Mouse (Mus musculus) hindbrain, embryonic 13.5 days (tissue): ENCODE results near the gene Zfp993. TPM values are rescaled to one million over a fixed set of nuclear protein-coding genes. Genes with fewer than 3 reads are reported as not detected.
"Not testable (repeated sequence)": the region's sequence is repeated elsewhere in the genome, so short reads cannot be mapped to it uniquely, and the experiment has no call there.

Source experiments
- ATAC-seq: fragments of 200-750 bp; cut with Nextera tagmentation; 2 replicates; pipeline ENCODE4 v1.8.0; 2017; ENCODE audit warnings: moderate TSS enrichment; ENCODE audit not compliant: low FRiP score
- H3K27ac ChIP-seq: fragments of 300-500 bp; sonication (generic); 2 replicates; pipeline ENCODE4 v1.5.1; 2015; ENCODE audit warnings: inconsistent platforms, mild to moderate bottlenecking, moderate library complexity
- H3K27me3 ChIP-seq: fragments of 300-500 bp; sonication (generic); 2 replicates; pipeline ENCODE4 v1.6.1; 2015; ENCODE audit warnings: mild to moderate bottlenecking, inconsistent platforms
- H3K36me3 ChIP-seq: fragments of 300-500 bp; sonication (generic); 2 replicates; pipeline ENCODE4 v1.6.1; 2015; ENCODE audit warnings: mild to moderate bottlenecking, inconsistent platforms
- H3K4me1 ChIP-seq: fragments of 300-500 bp; sonication (generic); replicated peaks from 2 replicates; pipeline ENCODE4 v1.6.1; 2015; ENCODE audit warnings: inconsistent platforms
- H3K4me2 ChIP-seq: fragments of 300-500 bp; sonication (generic); 2 replicates; pipeline ENCODE4 v1.6.1; 2015; ENCODE audit warnings: inconsistent platforms, mild to moderate bottlenecking, moderate library complexity
- H3K4me3 ChIP-seq: fragments of 300-500 bp; sonication (generic); 2 replicates; pipeline ENCODE4 v1.5.1; 2015; ENCODE audit warnings: mild to moderate bottlenecking, inconsistent platforms
- H3K9ac ChIP-seq: fragments of 300-500 bp; sonication (generic); 2 replicates; pipeline ENCODE4 v1.6.1; 2015; ENCODE audit warnings: mild to moderate bottlenecking, inconsistent platforms
- H3K9me3 ChIP-seq: fragments of 300-500 bp; sonication (generic); 2 replicates; pipeline ENCODE4 v1.6.1; 2016; ENCODE audit warnings: inconsistent platforms
- WGBS: fragments of 180-500 bp; shearing (Covaris S2); methylation state at CpG from one replicate; pipeline ENCODE4 v1.1.7; 2015; 5-methylcytosine and 5-hydroxymethylcytosine counted together
- polyA plus RNA-seq: library from polyadenylated mRNA; unstranded; fragments of >200 nt; fragmentation: Nextera tagmentation; extraction: Ambion mirVana; gene quantifications from 2 replicates; pipeline ENCODE4 v1.2.1, GENCODE M21; 2015

Gene Zfp993
- polyA plus RNA-seq: 1.6 and 4.1 TPM in 2 replicates

GRCm38 (mm10) chr4:146610774-146611400 lies at the start of gene Zfp993:
TSS of gene Zfp993 (plus strand) at chr4:146610961.
- H3K9me3 ChIP-seq, H3K9ac ChIP-seq, H3K4me2 ChIP-seq, H3K4me1 ChIP-seq, H3K4me3 ChIP-seq, H3K27ac ChIP-seq, H3K36me3 ChIP-seq, H3K27me3 ChIP-seq, ATAC-seq: not testable (repeated sequence)
- WGBS: no CpG with 5 or more reads among the region's 14 CpGs

- H3K9ac ChIP-seq: not testable (repeated sequence)
- peak; percentile 90 for ATAC-seq
- 0% methylated on average over 9 of the region's 111 CpGs for WGBS
Observed at GRCm38 (mm10) chr4:146579905-146580873, 30.6 kb upstream of the Zfp993 start.

GRCm38 (mm10) chr4:146603578-146604399 lies 7.0 kb upstream of the Zfp993 start:
- H3K4me1 ChIP-seq, H3K27me3 ChIP-seq, H3K36me3 ChIP-seq, H3K9me3 ChIP-seq, H3K27ac ChIP-seq: not testable (repeated sequence)
- Histone ChIP-seq H3K4me3 (peak overlapping the region; percentile 29), H3K9ac (0 out of 2 replicates have a peak overlapping the region, but pooled peaks have one; percentile 46), H3K4me2 (peak overlapping the region; percentile 45)
- peak; percentile 89 for ATAC-seq
- WGBS: 4% methylated on average over 23 of the region's 53 CpGs

More at GRCm38 (mm10) chr4:146579905-146580873, 30.6 kb upstream of the Zfp993 start:
- not testable (repeated sequence) for H3K9me3 ChIP-seq, H3K27me3 ChIP-seq, H3K4me1 ChIP-seq, H3K36me3 ChIP-seq, H3K27ac ChIP-seq
- H3K4me3 ChIP-seq: peak overlapping the region; percentile 20; the same call in 1 of the 2 replicates
- H3K4me2 ChIP-seq: 0 out of 2 replicates have a peak overlapping the region, but pooled peaks have one; percentile 32

GRCm38 (mm10) chr4:146644367-146644766 lies 33.6 kb downstream of the Zfp993 start:
- not testable (repeated sequence) for H3K4me2 ChIP-seq, H3K27me3 ChIP-seq, H3K9me3 ChIP-seq, H3K36me3 ChIP-seq, ATAC-seq, H3K4me1 ChIP-seq, H3K27ac ChIP-seq, H3K9ac ChIP-seq, H3K4me3 ChIP-seq
- no CpG with 5 or more reads among the region's 4 CpGs for WGBS

GRCm38 (mm10) chr4:146649641-146650040 lies 38.9 kb downstream of the Zfp993 start:
- peak; percentile 21; the same call in 1 of the 2 replicates for ATAC-seq
- H3K9me3 ChIP-seq, H3K36me3 ChIP-seq, H3K27me3 ChIP-seq, H3K4me1 ChIP-seq, H3K4me3 ChIP-seq, H3K9ac ChIP-seq, H3K4me2 ChIP-seq, H3K27ac ChIP-seq: not testable (repeated sequence)
- no CpG with 5 or more reads among the region's 2 CpGs for WGBS

- WGBS: 60% methylated on average over 2 of the region's 4 CpGs
- H3K27ac ChIP-seq: not testable (repeated sequence)
- peak; percentile 61 for ATAC-seq
Observed at GRCm38 (mm10) chr4:146650115-146650514, 39.4 kb downstream of the Zfp993 start.

GRCm38 (mm10) chr4:146650639-146651038 lies 39.9 kb downstream of the Zfp993 start:
- H3K4me2 ChIP-seq, H3K36me3 ChIP-seq, H3K9ac ChIP-seq, ATAC-seq, H3K27ac ChIP-seq, H3K27me3 ChIP-seq, H3K9me3 ChIP-seq, H3K4me3 ChIP-seq, H3K4me1 ChIP-seq: not testable (repeated sequence)
- WGBS: 95% methylated on average over 2 of the region's 5 CpGs

More at GRCm38 (mm10) chr4:146650115-146650514, 39.4 kb downstream of the Zfp993 start:
- H3K27me3 ChIP-seq, H3K9me3 ChIP-seq, H3K4me2 ChIP-seq, H3K36me3 ChIP-seq, H3K4me1 ChIP-seq, H3K9ac ChIP-seq, H3K4me3 ChIP-seq: not testable (repeated sequence)

Other genes starting within 250 kb of the Zfp993 start
- 2.4 and 2.6 TPM in 2 replicates for gene Zfp992, start 161.9 kb upstream of the Zfp993 start, polyA plus RNA-seq
- 0.13 TPM in 2 replicates for gene Zfp981, start 108.9 kb upstream of the Zfp993 start, polyA plus RNA-seq